Mouse (Mus musculus) midbrain, embryonic 14.5 days (tissue): ENCODE results near the gene Tor1aip2. TPM values are rescaled to one million over a fixed set of nuclear protein-coding genes. Genes with fewer than 3 reads are reported as not detected.

Experiments used
- ATAC-seq: fragments of 200-750 bp; cut with Nextera tagmentation; 2 replicates; pipeline ENCODE4 v1.8.0; 2017; ENCODE audit warnings: moderate number of reproducible peaks, moderate library complexity; ENCODE audit not compliant: low FRiP score, low TSS enrichment
- DNase-seq: peaks from one replicate; pipeline ENCODE4 v3.0.0-alpha.2; 2015
- H3K27ac ChIP-seq: fragments of 300-500 bp; sonication (generic); replicated peaks from 2 replicates; pipeline ENCODE4 v1.5.1; 2014; ENCODE audit warnings: mild to moderate bottlenecking, low read depth, low read length, moderate library complexity
- H3K27me3 ChIP-seq: fragments of 300-500 bp; sonication (generic); 2 replicates; pipeline ENCODE4 v1.6.1; 2014; ENCODE audit warnings: low read length, control low read depth, mixed read lengths; ENCODE audit not compliant: control insufficient read depth, insufficient read depth
- H3K36me3 ChIP-seq: fragments of 300-500 bp; sonication (generic); 2 replicates; pipeline ENCODE4 v1.6.1; 2014; ENCODE audit warnings: low read length, control low read depth; ENCODE audit not compliant: control insufficient read depth, insufficient read depth
- H3K4me1 ChIP-seq: fragments of 300-500 bp; sonication (generic); 2 replicates; pipeline ENCODE4 v1.6.1; 2014; ENCODE audit warnings: mild to moderate bottlenecking, antibody characterized with exemption, low read length, control low read depth; ENCODE audit not compliant: control insufficient read depth, insufficient read depth
- H3K4me2 ChIP-seq: fragments of 300-500 bp; sonication (generic); 2 replicates; pipeline ENCODE4 v1.6.1; 2014; ENCODE audit warnings: mild to moderate bottlenecking, low read length, moderate library complexity
- H3K4me3 ChIP-seq: fragments of 300-500 bp; sonication (generic); replicated peaks from 2 replicates; pipeline ENCODE4 v1.5.1; 2014; ENCODE audit warnings: low read depth, low read length
- H3K9ac ChIP-seq: fragments of 300-500 bp; sonication (generic); replicated peaks from 2 replicates; pipeline ENCODE4 v1.6.1; 2014; ENCODE audit warnings: mild to moderate bottlenecking, low read length, moderate library complexity
- H3K9me3 ChIP-seq: fragments of 300-500 bp; sonication (generic); 2 replicates; pipeline ENCODE4 v1.6.1; 2016; ENCODE audit warnings: low read length, control low read depth, mixed read lengths; ENCODE audit not compliant: control insufficient read depth
- WGBS: fragments of 180-500 bp; shearing (Covaris S2); extraction: QIAGEN DNeasy Blood & Tissue Kit; methylation state at CpG from one replicate; pipeline ENCODE4 v1.1.7; 2014; 5-methylcytosine and 5-hydroxymethylcytosine counted together
- polyA plus RNA-seq: library from polyadenylated mRNA; unstranded; fragments of >200 nt; fragmentation: Nextera tagmentation; extraction: Ambion mirVana; gene quantifications from 2 replicates; pipeline ENCODE4 v1.2.1, GENCODE M21; 2014

Tor1aip2 gene
- polyA plus RNA-seq, 1 experiment from 2014 or later: 78.1 TPM

- WGBS: 83% methylated on average over 3 of the region's 3 CpGs
- ATAC-seq: no peak
Observed at GRCm38 (mm10) chr1:156084603-156085002, 49.4 kb downstream of the Tor1aip2 start.

GRCm38 (mm10) chr1:156085770-156086169 lies 50.6 kb downstream of the Tor1aip2 start:
- Histone ChIP-seq H3K27ac (no peak overlapping the region), H3K27me3 (no peaks in the 10 kb centered on the region), H3K9ac (no peak overlapping the region), H3K4me3 (no peak overlapping the region), H3K36me3 (no peaks in the 10 kb centered on the region), H3K4me2 (no peak overlapping the region), H3K9me3 (no peaks in the 10 kb centered on the region), H3K4me1 (no peaks in the 10 kb centered on the region)
- peak; percentile 90 for DNase-seq
- 58% methylated on average over 5 of the region's 5 CpGs for WGBS
- peak; percentile 60; the same call in 1 of the 2 replicates for ATAC-seq

More at GRCm38 (mm10) chr1:156084603-156085002, 49.4 kb downstream of the Tor1aip2 start:
- H3K9me3 ChIP-seq: no peaks in the 10 kb centered on the region
- no peak overlapping the region for H3K4me3 ChIP-seq
- no peak overlapping the region for H3K4me2 ChIP-seq
- no peak overlapping the region for H3K27ac ChIP-seq
- no peaks in the 10 kb centered on the region for H3K27me3 ChIP-seq
- no peaks in the 10 kb centered on the region for H3K36me3 ChIP-seq
- no peaks in the 10 kb centered on the region for H3K4me1 ChIP-seq
- no peak for DNase-seq
- H3K9ac ChIP-seq: no peak overlapping the region

- no peaks in the 10 kb centered on the region for H3K36me3 ChIP-seq
- DNase-seq (no peak), ATAC-seq (no peak)
- no peaks in the 10 kb centered on the region for H3K27me3 ChIP-seq
- no peaks in the 10 kb centered on the region for H3K9me3 ChIP-seq
- H3K27ac ChIP-seq: no peak overlapping the region
- H3K4me2 ChIP-seq: no peak overlapping the region
- no peak overlapping the region for H3K9ac ChIP-seq
- H3K4me1 ChIP-seq: no peaks in the 10 kb centered on the region
- no peak overlapping the region for H3K4me3 ChIP-seq
- WGBS: 86% methylated on average over 5 of the region's 5 CpGs
Observed at GRCm38 (mm10) chr1:156087586-156087985, 52.4 kb downstream of the Tor1aip2 start.

GRCm38 (mm10) chr1:156089561-156089960 lies 54.4 kb downstream of the Tor1aip2 start:
- Histone ChIP-seq H3K27ac (peak overlapping the region; percentile 55; the same call in 1 of the 2 replicates), H3K9me3 (no peaks in the 10 kb centered on the region), H3K27me3 (no peaks in the 10 kb centered on the region), H3K36me3 (no peaks in the 10 kb centered on the region), H3K4me2 (no peak overlapping the region), H3K4me3 (no peak overlapping the region), H3K9ac (no peak overlapping the region), H3K4me1 (no peaks in the 10 kb centered on the region)
- no peak for DNase-seq
- ATAC-seq: 0 out of 2 replicates have a peak, but pooled peaks have one; percentile 17
- WGBS: 73% methylated on average over 8 of the region's 8 CpGs

- peak; percentile 57; the same call in 1 of the 2 replicates for ATAC-seq
- WGBS: 38% methylated on average over 4 of the region's 4 CpGs
- peak; percentile 50 for DNase-seq
Observed at GRCm38 (mm10) chr1:156090042-156090441, 54.8 kb downstream of the Tor1aip2 start.

GRCm38 (mm10) chr1:156091811-156092210 lies 56.6 kb downstream of the Tor1aip2 start:
- H3K27ac ChIP-seq: no peak overlapping the region
- DNase-seq (no peak), ATAC-seq (no peak)
- H3K36me3 ChIP-seq: no peaks in the 10 kb centered on the region
- no peaks in the 10 kb centered on the region for H3K9me3 ChIP-seq
- H3K4me2 ChIP-seq: no peak overlapping the region
- H3K27me3 ChIP-seq: no peaks in the 10 kb centered on the region
- H3K9ac ChIP-seq: no peak overlapping the region
- 89% methylated on average over 4 of the region's 4 CpGs for WGBS
- no peak overlapping the region for H3K4me3 ChIP-seq
- no peaks in the 10 kb centered on the region for H3K4me1 ChIP-seq

More at GRCm38 (mm10) chr1:156090042-156090441, 54.8 kb downstream of the Tor1aip2 start:
- no peak overlapping the region for H3K4me2 ChIP-seq
- H3K36me3 ChIP-seq: no peaks in the 10 kb centered on the region
- H3K27me3 ChIP-seq: no peaks in the 10 kb centered on the region
- 0 out of 2 replicates have a peak overlapping the region, but pooled peaks have one; percentile 55 for H3K27ac ChIP-seq
- H3K9me3 ChIP-seq: no peaks in the 10 kb centered on the region
- H3K4me1 ChIP-seq: no peaks in the 10 kb centered on the region
- no peak overlapping the region for H3K9ac ChIP-seq
- no peak overlapping the region for H3K4me3 ChIP-seq

GRCm38 (mm10) chr1:156103763-156104162 lies 68.6 kb downstream of the Tor1aip2 start:
- peaks cover 3% of the 10 kb centered on the region; the same call in 1 of the 2 replicates for H3K4me1 ChIP-seq
- no peak overlapping the region for H3K4me2 ChIP-seq
- no peaks in the 10 kb centered on the region for H3K36me3 ChIP-seq
- no peak for ATAC-seq
- H3K9me3 ChIP-seq: peaks cover 6% of the 10 kb centered on the region; the same call in 1 of the 2 replicates
- no peak overlapping the region for H3K4me3 ChIP-seq
- no peak overlapping the region for H3K9ac ChIP-seq
- H3K27ac ChIP-seq: no peak overlapping the region
- no peaks in the 10 kb centered on the region for H3K27me3 ChIP-seq
- WGBS: 100% methylated on average over 2 of the region's 2 CpGs
- DNase-seq: no peak

GRCm38 (mm10) chr1:156105381-156105780 lies 70.2 kb downstream of the Tor1aip2 start:
- no peak for ATAC-seq
- H3K4me1 ChIP-seq: peaks cover 3% of the 10 kb centered on the region; the same call in 1 of the 2 replicates
- H3K9ac ChIP-seq: no peak overlapping the region
- H3K36me3 ChIP-seq: no peaks in the 10 kb centered on the region
- no peak overlapping the region for H3K27ac ChIP-seq
- no peak overlapping the region for H3K4me3 ChIP-seq
- no peaks in the 10 kb centered on the region for H3K27me3 ChIP-seq
- no peak for DNase-seq
- H3K4me2 ChIP-seq: no peak overlapping the region
- WGBS: 84% methylated on average over 2 of the region's 2 CpGs
- H3K9me3 ChIP-seq: peaks cover 6% of the 10 kb centered on the region; the same call in 1 of the 2 replicates

GRCm38 (mm10) chr1:156107424-156107823 lies 72.2 kb downstream of the Tor1aip2 start:
- DNase-seq (no peak), ATAC-seq (no peak)
- no peak overlapping the region for H3K4me3 ChIP-seq
- H3K27ac ChIP-seq: no peak overlapping the region
- H3K27me3 ChIP-seq: no peaks in the 10 kb centered on the region
- H3K9ac ChIP-seq: no peak overlapping the region
- no peaks in the 10 kb centered on the region; the same call in 1 of the 2 replicates for H3K9me3 ChIP-seq
- peaks cover 9% of the 10 kb centered on the region; the same call in 1 of the 2 replicates for H3K4me1 ChIP-seq
- 86% methylated on average over 2 of the region's 2 CpGs for WGBS
- no peaks in the 10 kb centered on the region for H3K36me3 ChIP-seq
- no peak overlapping the region for H3K4me2 ChIP-seq
